Mouse (Mus musculus) spleen, adult 2 months (tissue): ENCODE measurements at regions not wholly inside any gene's neighbourhood (a gene's known extent, or its start where the extent isn't known, plus 50 kb on each side); places are given as distances from the start of the nearest gene placed in this dataset.

Experiments
- CTCF ChIP-seq: fragments of 200-500 bp; IDR thresholded peaks from 2 replicates; pipeline ENCODE4 v1.5.1; 2011; ENCODE audit warnings: mild to moderate bottlenecking, inconsistent platforms; ENCODE audit not compliant: insufficient read depth, insufficient read length, insufficient replicate concordance; ENCODE audit errors: extremely low read depth
- POLR2A ChIP-seq: fragments of 200-500 bp; IDR thresholded peaks from 2 replicates; pipeline ENCODE4 v1.6.1; 2011; ENCODE audit warnings: low read depth, low read length, inconsistent platforms

- no peak for TF ChIP-seq POLR2A
- TF ChIP-seq CTCF: no peak
Observed at GRCm38 (mm10) chr13:57231666-57232065, 335.9 kb upstream of the Trpc7 start.
